Mouse (Mus musculus): ENCODE measurements around the gene Poldip2. TPM values are rescaled to one million over a fixed set of nuclear protein-coding genes. Genes with fewer than 3 reads are reported as not detected.
"Not testable (repeated sequence)": the region's sequence is repeated elsewhere in the genome, so short reads cannot be mapped to it uniquely, and the experiment has no call there.

Gene Poldip2
- polyA plus RNA-seq, 1 experiment from 2014 or later: 168 TPM

DNA sequence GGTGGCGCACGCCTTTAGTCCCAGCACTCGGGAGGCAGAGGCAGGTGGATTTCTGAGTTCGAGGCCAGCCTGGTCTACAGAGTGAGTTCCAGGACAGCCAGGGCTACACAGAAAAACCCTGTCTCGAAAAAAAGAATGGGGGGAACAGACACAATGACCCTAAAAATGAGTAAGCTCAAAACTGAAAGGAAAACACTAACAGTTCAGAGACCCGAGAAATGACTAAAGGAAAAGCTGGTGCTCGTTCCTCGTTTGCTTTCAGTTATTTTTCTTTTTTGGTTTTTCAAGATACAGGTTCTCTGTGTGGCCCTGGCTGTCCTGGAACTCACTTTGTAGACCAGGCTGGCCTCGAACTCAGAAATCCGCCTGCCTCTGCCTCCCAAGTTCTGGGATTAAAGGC, 19.5 kb downstream of the Poldip2 start:
- Histone ChIP-seq H3K36me3 (peaks cover 43% of the 10 kb centered on the region), H3K4me1 (peaks cover 12% of the 10 kb centered on the region)
- not testable (repeated sequence) for H3K4me3 ChIP-seq; H3K4me2 ChIP-seq (replicated peaks); ATAC-seq (ENCODE audit: low FRiP score, low read depth); H3K27ac ChIP-seq (replicated peaks); H3K27me3 ChIP-seq; H3K9me3 ChIP-seq; H3K9ac ChIP-seq (replicated peaks)
- 96% methylated on average over 10 of the region's 10 CpGs for WGBS

DNA sequence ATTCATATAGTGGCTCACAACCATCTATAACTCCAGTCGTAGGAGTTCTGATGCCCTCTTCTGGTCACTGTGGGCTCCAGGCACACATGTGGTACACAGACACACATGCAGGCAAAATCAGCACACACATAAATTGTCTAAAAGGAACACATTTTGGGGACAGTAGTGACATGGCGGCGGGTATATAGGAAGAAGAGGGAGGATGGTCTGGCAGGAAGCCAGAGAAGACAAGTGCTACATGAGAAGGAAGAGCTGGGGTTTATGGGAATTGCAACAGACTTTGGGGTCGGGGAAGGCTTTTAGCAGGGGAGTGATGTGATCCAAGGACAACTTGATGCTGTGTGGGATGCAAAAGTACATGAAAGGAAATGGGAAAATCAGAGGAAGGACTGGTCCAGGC, 22.5 kb downstream of the Poldip2 start:
- Histone ChIP-seq H3K4me2 (replicated peaks) (peak overlapping the region; percentile 89), H3K9ac (replicated peaks) (no peak overlapping the region), H3K4me1 (peaks cover 27% of the 10 kb centered on the region), H3K4me3 (0 out of 2 replicates have a peak overlapping the region, but pooled peaks have one; percentile 79), H3K27me3 (no peaks in the 10 kb centered on the region), H3K36me3 (peaks cover 25% of the 10 kb centered on the region), H3K27ac (replicated peaks) (no peak overlapping the region), H3K9me3 (no peaks in the 10 kb centered on the region)
- WGBS: 93% methylated on average over 4 of the region's 4 CpGs
- no peak for ATAC-seq (ENCODE audit: low FRiP score, low read depth)

DNA sequence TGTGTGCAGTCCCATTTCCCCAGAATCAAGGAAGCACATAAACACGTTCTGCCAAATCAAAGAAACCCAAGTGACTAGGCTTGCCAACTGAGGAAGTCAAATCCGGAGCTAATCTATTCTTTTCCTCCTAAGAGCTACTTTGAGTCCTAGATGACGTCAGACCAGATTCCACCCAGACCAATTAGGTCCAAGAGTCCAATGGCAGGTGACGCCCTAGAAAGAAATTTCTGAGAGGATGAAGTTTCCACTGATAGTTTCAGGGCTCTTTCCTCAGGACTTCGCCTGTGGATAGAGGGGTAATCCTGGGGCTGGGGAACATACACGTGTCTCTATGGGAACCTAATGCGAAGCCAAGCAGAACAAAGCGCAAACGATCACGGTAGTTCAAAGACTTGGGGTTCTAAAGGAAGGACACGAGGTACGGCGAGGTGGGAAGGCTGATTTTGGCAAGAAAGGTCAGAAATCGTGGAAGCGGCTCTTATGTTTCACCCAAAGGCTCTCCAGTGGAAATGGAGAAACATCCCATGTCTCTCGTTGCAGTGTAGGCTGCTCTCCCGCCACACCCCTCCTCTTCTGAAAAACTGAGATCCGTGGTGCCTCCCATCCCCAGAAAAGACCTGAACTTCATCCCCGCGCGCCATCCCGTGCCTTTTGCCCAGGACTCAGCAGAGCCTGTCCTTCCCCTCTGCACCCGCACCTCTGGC, 23.5 kb downstream of the Poldip2 start:
- peak overlapping the region; percentile 74 for H3K9ac ChIP-seq (replicated peaks)
- H3K27me3 ChIP-seq: no peaks in the 10 kb centered on the region
- H3K4me1 ChIP-seq: peaks cover 27% of the 10 kb centered on the region
- peak overlapping the region; percentile 89 for H3K27ac ChIP-seq (replicated peaks)
- peak overlapping the region; percentile 79 for H3K4me3 ChIP-seq
- peak; percentile 31 for ATAC-seq (ENCODE audit: low FRiP score, low read depth)
- no peaks in the 10 kb centered on the region for H3K9me3 ChIP-seq
- WGBS: 1% methylated on average over 23 of the region's 23 CpGs
- peak overlapping the region; percentile 89 for H3K4me2 ChIP-seq (replicated peaks)
- H3K36me3 ChIP-seq: peaks cover 25% of the 10 kb centered on the region

DNA sequence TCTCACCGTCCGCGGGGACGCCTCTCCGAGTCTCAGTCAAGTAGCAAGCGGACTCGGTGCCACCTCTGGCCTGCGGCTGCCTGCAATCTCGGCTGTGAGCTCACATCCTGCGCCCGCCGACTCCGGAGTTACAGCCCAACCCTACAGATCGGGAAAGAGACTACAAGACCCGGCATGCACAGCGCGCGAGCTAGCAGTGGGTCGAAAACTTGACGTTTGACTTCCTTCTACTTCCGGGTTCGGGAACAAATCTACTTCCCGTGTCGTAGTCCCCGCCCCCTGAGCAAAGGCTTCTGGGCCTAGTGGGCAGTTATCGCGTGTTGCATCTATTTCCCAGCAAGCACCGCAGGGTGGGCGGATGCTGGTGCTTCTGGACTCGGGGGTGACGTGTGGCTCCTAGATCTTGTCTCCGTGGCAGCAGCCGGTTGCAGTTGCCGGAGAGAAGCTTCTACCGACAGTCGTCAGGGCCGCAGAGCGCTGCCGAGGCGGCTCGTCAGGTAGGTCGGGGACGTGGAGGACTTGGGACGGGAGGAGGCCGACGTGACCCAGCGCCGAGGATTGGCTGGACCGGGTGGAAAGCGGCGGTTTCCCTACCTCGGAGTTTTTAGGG, 24.2 kb downstream of the Poldip2 start, which contains the start of the genes Tnfaip1 and Ift20:
Gene Tnfaip1 (minus strand): TSS at position 253 of the 610 bp plus-strand sequence.
Gene Ift20 (plus strand): TSS at position 282 of the 610 bp plus-strand sequence.
- H3K4me2 ChIP-seq (replicated peaks): peak within 1 kb of the TSS; percentile 89
- peaks cover 29% of the 10 kb centered on the region for H3K36me3 ChIP-seq
- no peaks in the 10 kb centered on the region for H3K27me3 ChIP-seq
- peaks cover 27% of the 10 kb centered on the region for H3K4me1 ChIP-seq
- H3K27ac ChIP-seq (replicated peaks): peak within 1 kb of the TSS; percentile 89
- ATAC-seq (ENCODE audit: low FRiP score, low read depth): peak; percentile 98
- peak within 1 kb of the TSS; percentile 79 for H3K4me3 ChIP-seq
- under 1% methylated on average over 52 of the region's 52 CpGs for WGBS
- peak within 1 kb of the TSS; percentile 80 for H3K9ac ChIP-seq (replicated peaks)
- no peaks in the 10 kb centered on the region for H3K9me3 ChIP-seq

- H3K4me3 ChIP-seq: peak overlapping the region; percentile 79
- 4% methylated on average over 14 of the region's 14 CpGs for WGBS
- H3K9ac ChIP-seq (replicated peaks): peak overlapping the region; percentile 80
- H3K36me3 ChIP-seq: peaks cover 30% of the 10 kb centered on the region
- peak; percentile 1; the same call in 1 of the 2 replicates for ATAC-seq (ENCODE audit: low FRiP score, low read depth)
- H3K9me3 ChIP-seq: no peaks in the 10 kb centered on the region
- H3K27me3 ChIP-seq: no peaks in the 10 kb centered on the region
- H3K4me1 ChIP-seq: peaks cover 27% of the 10 kb centered on the region
- peak overlapping the region; percentile 85 for H3K27ac ChIP-seq (replicated peaks)
- H3K4me2 ChIP-seq (replicated peaks): peak overlapping the region; percentile 89
These were observed 24.7 kb downstream of the Poldip2 start for GRCm38 (mm10) chr11:78536690-78537084.

DNA sequence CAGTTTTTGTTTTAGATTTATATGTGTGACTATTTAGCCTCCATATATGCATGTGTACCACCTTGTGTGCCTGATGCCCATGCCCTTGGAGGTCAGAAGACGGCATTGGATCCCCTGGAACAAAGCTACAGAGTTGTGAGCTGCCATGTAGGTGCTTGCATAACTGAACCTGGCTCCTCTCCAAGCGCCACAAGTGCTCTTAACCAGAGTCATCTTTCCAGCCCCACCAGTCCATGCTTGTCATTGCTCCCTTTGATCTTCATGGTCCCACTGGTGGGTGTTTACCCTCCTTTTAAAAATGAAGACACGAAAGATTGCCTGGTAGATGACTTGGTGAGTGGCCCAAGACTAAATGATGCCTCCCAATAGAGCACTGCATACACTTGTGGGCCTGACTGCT, 28.4 kb downstream of the Poldip2 start:
- peaks cover 54% of the 10 kb centered on the region for H3K36me3 ChIP-seq
- no peak overlapping the region for H3K9ac ChIP-seq (replicated peaks)
- no peaks in the 10 kb centered on the region for H3K27me3 ChIP-seq
- 84% methylated on average over 3 of the region's 3 CpGs for WGBS
- peaks cover 16% of the 10 kb centered on the region for H3K4me1 ChIP-seq
- no peak overlapping the region for H3K4me3 ChIP-seq
- ATAC-seq (ENCODE audit: low FRiP score, low read depth): no peak
- H3K9me3 ChIP-seq: no peaks in the 10 kb centered on the region
- no peak overlapping the region for H3K27ac ChIP-seq (replicated peaks)
- H3K4me2 ChIP-seq (replicated peaks): no peak overlapping the region

DNA sequence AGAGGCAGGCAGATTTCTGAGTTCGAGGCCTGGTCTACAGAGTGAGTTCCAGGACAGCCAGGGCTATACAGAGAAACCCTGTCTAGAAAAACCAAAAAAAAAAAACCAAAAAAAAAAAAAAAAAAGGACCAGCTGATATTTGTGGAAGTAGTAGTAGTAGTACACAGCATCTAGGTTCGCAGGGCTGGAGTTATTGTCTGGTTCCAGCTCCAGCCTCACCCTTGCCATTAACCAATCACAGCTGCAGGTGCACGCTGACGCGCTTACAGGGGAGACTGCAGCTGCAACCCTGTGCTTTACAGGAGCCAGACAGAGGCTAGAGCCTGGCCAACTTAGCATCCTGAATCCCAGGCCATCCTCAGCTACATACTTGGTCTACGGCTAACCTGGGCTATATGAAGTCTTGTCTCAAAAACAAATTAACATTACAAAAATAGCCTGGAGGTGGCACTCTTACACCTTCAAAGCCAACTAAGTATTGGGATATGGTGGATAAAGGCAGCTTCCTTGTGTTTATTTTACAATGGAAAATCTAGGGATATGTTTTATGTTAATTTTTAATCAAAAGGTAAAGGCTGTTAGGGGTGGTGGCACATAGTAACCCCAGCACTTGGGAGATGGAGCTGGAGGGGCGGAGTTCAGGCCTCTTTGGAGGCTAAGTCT, 32.6 kb downstream of the Poldip2 start:
- Histone ChIP-seq H3K27me3 (no peaks in the 10 kb centered on the region), H3K36me3 (peaks cover 48% of the 10 kb centered on the region)
- 95% methylated on average over 7 of the region's 7 CpGs for WGBS

DNA sequence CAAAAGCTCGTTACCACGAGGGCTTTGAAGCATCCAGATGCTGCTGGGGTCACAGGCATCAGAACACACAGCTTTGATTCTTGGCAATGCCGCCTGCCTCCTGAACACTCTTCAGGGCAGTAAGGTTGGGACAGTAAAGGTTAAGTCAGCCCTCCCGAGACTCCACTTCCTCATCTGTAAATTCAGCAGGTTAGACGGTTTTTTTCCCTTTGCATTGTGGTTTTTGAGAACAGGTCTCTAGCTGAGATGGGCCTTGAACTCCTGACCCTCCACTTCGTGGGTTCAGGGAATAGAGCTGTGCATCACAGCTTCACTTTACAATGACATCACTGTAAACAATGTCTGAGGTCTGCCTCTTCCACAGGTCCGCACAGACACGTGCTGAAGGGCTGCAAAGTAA, 33.2 kb downstream of the Poldip2 start:
- H3K9me3 ChIP-seq: no peaks in the 10 kb centered on the region
- H3K27me3 ChIP-seq: no peaks in the 10 kb centered on the region
- H3K4me2 ChIP-seq (replicated peaks): no peak overlapping the region
- WGBS: 79% methylated on average over 8 of the region's 8 CpGs
- no peak overlapping the region for H3K27ac ChIP-seq (replicated peaks)
- peaks cover 20% of the 10 kb centered on the region for H3K4me1 ChIP-seq
- H3K9ac ChIP-seq (replicated peaks): no peak overlapping the region
- peaks cover 42% of the 10 kb centered on the region for H3K36me3 ChIP-seq
- ATAC-seq (ENCODE audit: low FRiP score, low read depth): no peak
- no peak overlapping the region for H3K4me3 ChIP-seq

More for the DNA sequence above, 32.6 kb downstream of the Poldip2 start:
- no peaks in the 10 kb centered on the region for H3K9me3 ChIP-seq
- no peak for ATAC-seq (ENCODE audit: low FRiP score, low read depth)
- H3K4me2 ChIP-seq (replicated peaks): no peak overlapping the region
- H3K4me3 ChIP-seq: no peak overlapping the region
- H3K9ac ChIP-seq (replicated peaks): no peak overlapping the region
- H3K27ac ChIP-seq (replicated peaks): no peak overlapping the region
- peaks cover 14% of the 10 kb centered on the region for H3K4me1 ChIP-seq

- no peak for ATAC-seq (ENCODE audit: low FRiP score, low read depth)
- 88% methylated on average over 2 of the region's 2 CpGs for WGBS
- no peak overlapping the region for H3K4me3 ChIP-seq
- H3K4me1 ChIP-seq: peaks cover 20% of the 10 kb centered on the region
- no peak overlapping the region for H3K9ac ChIP-seq (replicated peaks)
- no peak overlapping the region for H3K4me2 ChIP-seq (replicated peaks)
- no peaks in the 10 kb centered on the region for H3K9me3 ChIP-seq
- H3K27me3 ChIP-seq: no peaks in the 10 kb centered on the region
- peaks cover 23% of the 10 kb centered on the region for H3K36me3 ChIP-seq
- no peak overlapping the region for H3K27ac ChIP-seq (replicated peaks)
These were observed 35.9 kb downstream of the Poldip2 start for GRCm38 (mm10) chr11:78547718-78548460.

DNA sequence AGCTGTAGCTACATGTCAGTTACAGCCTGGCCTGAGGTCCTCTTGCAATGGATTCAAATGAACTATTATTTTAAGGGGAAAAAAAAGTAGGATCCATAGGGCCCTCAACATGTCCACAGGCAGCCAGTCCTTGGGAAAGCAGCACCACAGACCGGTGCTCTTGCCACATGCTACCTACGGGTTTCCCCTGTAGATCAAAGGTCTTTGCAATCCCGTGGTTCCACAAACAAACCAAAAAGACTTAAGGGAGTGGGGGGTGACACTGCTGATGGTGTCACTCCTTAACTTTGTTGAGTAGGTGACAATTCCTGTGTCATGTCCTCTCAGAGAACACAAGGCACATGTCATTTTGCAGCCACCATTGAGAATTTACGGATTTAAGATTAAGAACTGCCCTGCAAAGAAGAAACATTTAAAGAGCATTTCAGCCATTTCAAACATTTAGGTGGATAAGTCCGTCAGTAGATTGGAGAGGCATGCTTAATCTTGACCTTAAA, 37.5 kb downstream of the Poldip2 start:
- Histone ChIP-seq H3K27ac (replicated peaks) (no peak overlapping the region), H3K36me3 (0 out of 2 replicates have a peak, but pooled peaks cover 11% of the 10 kb centered on the region), H3K27me3 (no peaks in the 10 kb centered on the region), H3K9ac (replicated peaks) (peak overlapping the region; percentile 69), H3K4me3 (peak overlapping the region; percentile 62), H3K9me3 (no peaks in the 10 kb centered on the region), H3K4me2 (replicated peaks) (peak overlapping the region; percentile 75), H3K4me1 (peaks cover 20% of the 10 kb centered on the region)
- WGBS: 14% methylated on average over 5 of the region's 5 CpGs
- no peak for ATAC-seq (ENCODE audit: low FRiP score, low read depth)
